Mouse (Mus musculus) megakaryocyte, embryonic 14.5 days (primary cell): ENCODE results near the gene Ncaph.

ENCODE experiments used
- FLI1 ChIP-seq: IDR thresholded peaks from 2 replicates; pipeline ENCODE4 v1.6.1; 2012; ENCODE audit warnings: low read length, inconsistent platforms, mixed read lengths
- GATA1 ChIP-seq: IDR thresholded peaks from 3 replicates; pipeline ENCODE4 v1.6.1; 2012; ENCODE audit warnings: mixed read lengths, low read length, inconsistent platforms, borderline replicate concordance

GRCm38 (mm10) chr2:127068806-127069205 is 64.9 kb downstream of the Ncaph start:
- no peak for TF ChIP-seq FLI1
- no peak for TF ChIP-seq GATA1
